Mouse (Mus musculus) gastrocnemius, adult 18-20 months (tissue): Measurements from ENCODE around the gene Xpo4. TPM values are rescaled to one million over a fixed set of nuclear protein-coding genes. Genes with fewer than 3 reads are reported as not detected.
A peak's percentile ranks its signal among the peaks of the same experiment; 100 is the strongest.
"Not testable (repeated sequence)": the region's sequence is repeated elsewhere in the genome, so short reads cannot be mapped to it uniquely, and the experiment has no call there.

Source experiments
- DNase-seq: peaks from one replicate; pipeline ENCODE4 v3.0.0; 2021; ENCODE audit warnings: low spot score
- long read RNA-seq, 2 experiments: library from polyadenylated mRNA; stranded (forward); transcript quantifications; one replicate each; pipeline ENCODE4 v2.0.0; 2021
- total RNA-seq, 2 experiments: library from RNA; stranded (reverse); gene quantifications; 2 replicates each; pipeline ENCODE4 v1.2.3; 2021

Xpo4 gene
- total RNA-seq: 10 to 100 TPM; 10.1 to 10.9 TPM
- long read RNA-seq, experiment 1, partial matches to known transcripts: 0 of 3 reads
- long read RNA-seq, experiment 1, other reads (novel, unspliced or antisense): 3 of 3 reads
- long read RNA-seq, experiment 2, partial matches to known transcripts: 0 of 2 reads
- long read RNA-seq, experiment 2, other reads (novel, unspliced or antisense): 2 of 2 reads

- DNase-seq: peak; percentile 72
These were observed at the start of gene Xpo4 for GRCm38 (mm10) chr14:57664822-57665627. Gene Xpo4 (minus strand): TSS chr14:57665430.

DNA sequence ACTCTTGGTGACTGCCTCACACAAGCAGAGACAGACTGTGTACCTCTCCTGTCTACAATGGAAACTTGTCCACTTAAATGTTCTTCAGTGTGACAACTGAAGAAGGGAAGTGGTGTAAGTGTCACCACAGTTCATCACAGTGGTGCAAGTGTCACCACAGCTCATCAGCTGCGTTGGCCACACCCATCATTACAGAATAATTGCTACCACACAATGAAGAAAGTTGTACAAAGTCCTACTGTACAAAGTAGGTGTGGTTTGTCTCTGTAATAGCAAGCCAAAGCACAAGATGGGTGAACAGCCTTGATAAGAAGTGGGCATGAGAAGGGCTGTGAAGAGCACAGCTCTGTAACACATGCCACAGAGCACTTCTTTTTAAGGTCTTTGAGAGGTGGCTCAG lies 47.7 kb upstream of the Xpo4 start:
- DNase-seq: no peak

GRCm38 (mm10) chr14:57711059-57711458 lies 45.8 kb upstream of the Xpo4 start:
- no peak for DNase-seq

DNA sequence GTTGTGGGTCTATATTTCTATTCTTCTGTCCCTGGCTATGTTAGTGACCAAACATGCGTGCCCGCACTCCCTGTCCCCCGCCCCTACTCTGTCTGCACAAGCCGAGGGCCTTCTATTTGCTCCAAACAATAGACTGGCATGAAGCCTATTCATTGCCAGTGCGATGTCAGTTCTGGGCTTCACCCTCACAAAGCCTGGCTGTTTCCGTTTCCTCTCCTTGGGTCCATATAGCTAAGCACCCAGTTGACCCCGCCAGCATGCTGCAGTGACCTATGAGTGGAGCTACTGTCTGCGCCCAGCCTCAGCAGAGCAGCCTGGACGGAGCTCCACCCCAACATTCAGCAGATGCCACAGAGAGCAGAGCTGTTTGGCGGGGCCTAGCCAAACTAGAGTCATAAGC lies 43.9 kb upstream of the Xpo4 start:
- no peak for DNase-seq

- peak; percentile 29 for DNase-seq
These were observed 43.4 kb upstream of the Xpo4 start for GRCm38 (mm10) chr14:57708580-57708979.

DNA sequence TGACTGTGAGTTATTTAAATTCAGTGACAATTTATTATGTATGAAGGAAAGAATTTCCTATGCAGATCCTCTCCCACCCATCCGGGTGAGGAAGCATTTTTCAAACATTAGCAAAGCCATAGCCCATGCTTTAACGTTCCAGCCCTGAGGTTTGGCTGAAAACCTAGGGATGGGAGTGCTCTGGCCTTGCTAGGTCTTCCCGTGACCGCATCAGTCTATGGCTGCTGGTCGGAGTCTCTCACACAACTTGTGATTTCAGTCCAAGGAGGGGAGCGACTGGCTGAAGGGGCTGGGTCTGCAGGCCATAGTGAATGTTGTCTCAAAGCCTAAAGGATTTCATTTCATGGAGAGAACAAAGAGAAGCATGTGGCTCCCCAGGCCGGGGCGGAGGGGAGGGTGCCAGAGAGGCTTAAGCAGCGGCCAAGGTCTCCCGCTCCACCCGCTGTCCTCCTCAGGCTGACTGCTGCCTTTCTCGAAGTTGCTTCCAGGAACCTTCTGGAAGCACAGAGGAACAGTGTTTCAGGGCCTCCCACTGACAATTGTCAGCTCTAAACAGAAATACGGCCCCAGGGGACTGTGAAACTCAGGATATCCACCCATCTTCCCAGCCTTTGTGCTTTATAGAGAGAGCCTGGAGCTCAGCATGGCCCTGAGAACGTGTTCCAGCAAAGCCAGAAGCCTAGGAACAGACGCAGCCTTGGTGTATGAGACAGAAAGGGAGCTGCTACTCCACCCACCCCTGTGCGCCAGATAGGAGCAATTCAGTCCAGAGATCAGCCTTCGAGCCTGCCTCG lies 42.1 kb upstream of the Xpo4 start:
- DNase-seq: peak; percentile 42

DNA sequence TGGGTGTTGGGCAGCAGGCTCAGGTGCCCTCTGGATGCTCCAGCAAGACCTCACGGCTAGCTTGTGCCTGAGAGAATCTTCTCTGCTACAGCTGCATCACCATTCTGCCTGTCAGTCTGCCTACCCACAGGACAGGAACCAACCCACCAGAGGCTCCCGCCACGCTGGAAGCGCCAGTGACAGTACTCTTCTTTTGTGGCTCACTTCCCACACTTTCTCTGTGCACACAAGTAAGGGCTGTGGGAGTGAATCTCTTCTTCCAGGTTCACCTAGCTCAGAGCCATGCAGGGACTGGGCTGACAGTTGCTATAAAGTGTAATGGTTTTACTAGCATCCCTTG lies 41.5 kb upstream of the Xpo4 start:
- DNase-seq: no peak

GRCm38 (mm10) chr14:57705759-57706158 lies 40.5 kb upstream of the Xpo4 start:
- no peak for DNase-seq

DNA sequence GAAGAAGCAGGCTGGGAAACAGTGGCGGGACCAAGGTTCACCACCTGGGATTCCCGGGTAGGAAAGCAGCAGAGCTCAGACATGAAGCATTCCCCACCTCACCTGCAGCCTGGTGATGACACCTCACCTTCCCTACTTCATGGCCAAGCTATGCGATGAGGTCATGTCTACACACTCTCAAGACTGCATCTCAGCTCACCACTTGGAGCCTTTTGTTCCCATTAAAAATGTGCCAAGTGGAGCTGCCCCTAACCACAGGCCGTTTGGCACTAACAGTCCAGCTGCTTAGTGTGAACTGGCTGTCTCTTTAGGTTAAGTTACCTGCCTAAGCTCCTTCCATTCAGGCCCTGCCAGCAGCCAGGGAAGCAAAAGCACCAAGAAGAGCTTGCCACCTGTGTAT lies 39.8 kb upstream of the Xpo4 start:
- DNase-seq: no peak

GRCm38 (mm10) chr14:57701915-57702477 lies 36.8 kb upstream of the Xpo4 start:
- no peak for DNase-seq

- DNase-seq: no peak
These were observed 34.3 kb upstream of the Xpo4 start for GRCm38 (mm10) chr14:57699461-57699970.

DNA sequence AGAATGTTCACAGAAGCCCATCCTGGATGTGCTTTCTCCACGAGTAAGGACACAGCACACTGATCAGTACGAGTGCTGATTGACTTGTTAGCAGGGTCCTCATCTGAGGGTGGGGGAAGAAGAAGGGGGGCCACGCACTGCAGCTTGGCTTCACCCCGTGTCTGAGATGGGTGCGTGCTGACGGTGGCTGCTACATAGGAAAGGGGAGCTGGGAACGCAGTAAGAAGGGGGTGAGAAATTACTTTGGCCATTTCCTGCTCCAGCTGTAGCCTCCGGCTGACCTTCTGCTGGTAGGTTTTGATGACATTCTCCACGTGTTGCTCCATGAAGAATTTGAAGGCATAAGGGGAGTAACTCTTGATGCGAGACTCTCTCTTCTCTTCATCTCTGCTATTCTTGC lies 33.8 kb upstream of the Xpo4 start:
- DNase-seq: no peak

- DNase-seq: no peak
These were observed 30.8 kb upstream of the Xpo4 start for GRCm38 (mm10) chr14:57696066-57696465.

DNA sequence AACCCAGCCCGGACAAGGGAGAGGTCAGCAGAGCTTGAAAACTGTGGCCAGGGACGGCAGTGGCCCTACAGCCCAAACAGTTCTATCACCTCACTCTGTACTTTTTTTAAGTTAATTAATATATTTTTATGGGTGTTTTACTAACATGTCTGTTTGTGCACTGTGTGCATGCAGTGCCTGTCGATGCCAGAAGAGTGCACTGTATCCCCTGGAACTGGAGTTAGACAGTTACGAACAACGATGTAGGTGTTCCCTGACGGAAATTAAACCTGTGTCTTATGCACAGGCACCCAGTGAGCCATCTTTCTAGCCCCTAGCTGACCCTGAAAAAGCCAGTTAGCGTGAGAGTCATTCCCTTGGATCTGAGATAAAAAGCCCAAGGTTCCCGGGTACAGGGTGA lies 30.3 kb upstream of the Xpo4 start:
- no peak for DNase-seq

GRCm38 (mm10) chr14:57694246-57694645 lies 29.0 kb upstream of the Xpo4 start:
- DNase-seq: no peak

- DNase-seq: no peak
These were observed 27.4 kb upstream of the Xpo4 start for GRCm38 (mm10) chr14:57692517-57693130.

GRCm38 (mm10) chr14:57691316-57691715 lies 26.1 kb upstream of the Xpo4 start:
- no peak for DNase-seq

- no peak for DNase-seq
These were observed 25.5 kb upstream of the Xpo4 start for GRCm38 (mm10) chr14:57690681-57691080.

DNA sequence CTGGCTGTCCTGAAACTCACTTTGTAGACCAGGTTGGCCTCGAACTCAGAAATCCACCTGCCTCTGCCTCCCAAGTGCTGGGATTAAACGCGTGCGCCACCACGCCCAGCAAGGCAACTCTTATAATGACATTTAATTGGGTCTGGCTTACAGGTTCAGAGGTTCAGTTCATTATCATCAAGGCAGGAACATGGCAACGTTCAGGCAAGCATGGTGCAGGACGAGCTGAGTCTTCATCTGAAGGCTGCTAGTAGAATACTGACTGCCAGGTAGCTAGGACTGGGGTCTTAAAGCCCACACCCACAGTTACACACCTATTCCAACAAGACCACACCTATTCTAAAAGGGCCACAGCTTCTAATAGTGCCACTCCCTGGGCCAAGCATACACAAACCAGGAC lies 22.8 kb upstream of the Xpo4 start:
- DNase-seq: not testable (repeated sequence)

GRCm38 (mm10) chr14:57687441-57687840 lies 22.2 kb upstream of the Xpo4 start:
- DNase-seq: no peak

DNA sequence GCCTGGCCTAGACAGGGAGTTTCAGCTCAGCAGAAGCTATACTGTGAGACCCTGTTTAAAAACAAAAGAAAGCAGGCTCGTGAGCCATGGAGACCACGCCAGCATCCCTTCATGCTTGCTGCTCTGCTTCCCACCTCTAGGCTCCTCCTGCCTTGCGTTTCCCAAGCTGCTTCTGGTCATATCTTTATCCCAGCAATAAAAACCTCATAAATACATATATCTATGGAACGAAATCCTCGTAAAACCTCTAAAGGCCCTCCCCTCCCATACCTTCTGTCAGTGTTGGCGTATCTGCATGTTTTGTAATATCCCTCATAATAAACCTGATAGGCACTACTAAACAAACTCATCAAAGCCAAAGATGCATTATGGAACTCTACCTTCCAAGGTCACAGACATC lies 21.4 kb upstream of the Xpo4 start:
- DNase-seq: no peak

DNA sequence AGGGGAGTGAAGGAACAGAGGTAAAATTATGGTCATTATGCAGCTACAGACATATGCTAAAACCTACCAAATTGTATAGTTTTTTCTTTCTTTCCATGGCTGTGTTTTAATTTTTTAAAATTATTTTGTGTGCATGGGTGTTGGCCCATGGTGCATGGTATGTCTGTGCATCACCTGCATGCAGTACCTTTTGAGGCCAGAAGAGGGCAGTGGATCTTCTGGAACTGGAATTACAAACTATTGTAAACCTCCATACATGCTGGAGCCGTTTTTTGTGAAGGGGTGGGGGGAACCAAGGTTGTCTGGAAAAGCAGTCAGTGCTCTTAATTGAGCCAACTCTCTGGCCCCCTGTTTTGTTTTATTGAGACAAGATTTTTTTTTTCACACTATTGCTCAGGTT lies 19.3 kb upstream of the Xpo4 start:
- DNase-seq: peak; percentile 74
